Mouse (Mus musculus): ENCODE results near the gene Hoxa10. TPM values are rescaled to one million over a fixed set of nuclear protein-coding genes. Genes with fewer than 3 reads are reported as not detected.

Gene Hoxa10
- polyA plus RNA-seq, 1 experiment from 2014 or later = 79.4 TPM

- no peak for ATAC-seq (ENCODE audit: low read depth)
- Histone ChIP-seq H3K36me3 (ENCODE audit: control insufficient read depth, insufficient read depth, low read length) (no peaks in the 10 kb centered on the region), H3K4me1 (ENCODE audit: control insufficient read depth, insufficient read depth, low read length) (peaks cover 3% of the 10 kb centered on the region; the same call in 1 of the 2 replicates), H3K9me3 (ENCODE audit: control insufficient read depth, low read length) (no peaks in the 10 kb centered on the region), H3K9ac (replicated peaks; ENCODE audit: low read depth, low read length) (peak overlapping the region; percentile 92; the same call in 1 of the 2 replicates), H3K27me3 (ENCODE audit: control insufficient read depth, insufficient read depth, low read length) (no peaks in the 10 kb centered on the region), H3K4me3 (ENCODE audit: low read depth, low read length) (peak overlapping the region; percentile 57), H3K27ac (ENCODE audit: low read depth, low read length) (0 out of 2 replicates have a peak overlapping the region, but pooled peaks have one; percentile 36), H3K4me2 (ENCODE audit: low read depth, low read length) (peak overlapping the region; percentile 90)
- WGBS = 30% methylated on average over 6 of the region's 6 CpGs
Observed at GRCm38 (mm10) chr6:52235866-52236265, 4.8 kb downstream of the Hoxa10 start.

GRCm38 (mm10) chr6:52235267-52235666, 5.4 kb downstream of the Hoxa10 start:
- WGBS = 26% methylated on average over 9 of the region's 9 CpGs
- Histone ChIP-seq H3K9ac (replicated peaks; ENCODE audit: low read depth, low read length) (peak overlapping the region; percentile 92; the same call in 1 of the 2 replicates), H3K4me1 (ENCODE audit: control insufficient read depth, insufficient read depth, low read length) (peaks cover 3% of the 10 kb centered on the region; the same call in 1 of the 2 replicates), H3K36me3 (ENCODE audit: control insufficient read depth, insufficient read depth, low read length) (no peaks in the 10 kb centered on the region), H3K9me3 (ENCODE audit: control insufficient read depth, low read length) (no peaks in the 10 kb centered on the region), H3K27me3 (ENCODE audit: control insufficient read depth, insufficient read depth, low read length) (no peaks in the 10 kb centered on the region), H3K4me3 (ENCODE audit: low read depth, low read length) (peak overlapping the region; percentile 57), H3K4me2 (ENCODE audit: low read depth, low read length) (peak overlapping the region; percentile 90), H3K27ac (ENCODE audit: low read depth, low read length) (peak overlapping the region; percentile 57)
- peak; percentile 7 for ATAC-seq (ENCODE audit: low read depth)

- Histone ChIP-seq H3K9ac (replicated peaks; ENCODE audit: low read depth, low read length) (peak overlapping the region; percentile 92), H3K27ac (ENCODE audit: low read depth, low read length) (peak overlapping the region; percentile 94), H3K4me1 (ENCODE audit: control insufficient read depth, insufficient read depth, low read length) (peaks cover 3% of the 10 kb centered on the region; the same call in 1 of the 2 replicates), H3K4me2 (ENCODE audit: low read depth, low read length) (peak overlapping the region; percentile 90), H3K4me3 (ENCODE audit: low read depth, low read length) (peak overlapping the region; percentile 57), H3K36me3 (ENCODE audit: control insufficient read depth, insufficient read depth, low read length) (no peaks in the 10 kb centered on the region), H3K27me3 (ENCODE audit: control insufficient read depth, insufficient read depth, low read length) (no peaks in the 10 kb centered on the region), H3K9me3 (ENCODE audit: control insufficient read depth, low read length) (no peaks in the 10 kb centered on the region)
- under 1% methylated on average over 62 of the region's 68 CpGs for WGBS
- peak; percentile 75 for ATAC-seq (ENCODE audit: low read depth)
Observed at GRCm38 (mm10) chr6:52234428-52235140, 6.1 kb downstream of the Hoxa10 start.

GRCm38 (mm10) chr6:52233546-52234427, 6.9 kb downstream of the Hoxa10 start:
- Histone ChIP-seq H3K27me3 (ENCODE audit: control insufficient read depth, insufficient read depth, low read length) (no peaks in the 10 kb centered on the region), H3K27ac (ENCODE audit: low read depth, low read length) (peak overlapping the region; percentile 94), H3K4me2 (ENCODE audit: low read depth, low read length) (peak overlapping the region; percentile 90), H3K9me3 (ENCODE audit: control insufficient read depth, low read length) (no peaks in the 10 kb centered on the region), H3K9ac (replicated peaks; ENCODE audit: low read depth, low read length) (peak overlapping the region; percentile 92), H3K4me3 (ENCODE audit: low read depth, low read length) (peak overlapping the region; percentile 57), H3K36me3 (ENCODE audit: control insufficient read depth, insufficient read depth, low read length) (no peaks in the 10 kb centered on the region), H3K4me1 (ENCODE audit: control insufficient read depth, insufficient read depth, low read length) (peaks cover 4% of the 10 kb centered on the region)
- under 1% methylated on average over 64 of the region's 70 CpGs for WGBS
- ATAC-seq (ENCODE audit: low read depth) = peak; percentile 31; the same call in 1 of the 2 replicates

GRCm38 (mm10) chr6:52232984-52233545, 7.6 kb downstream of the Hoxa10 start:
- H3K27ac ChIP-seq (ENCODE audit: low read depth, low read length) = peak overlapping the region; percentile 94
- no peaks in the 10 kb centered on the region for H3K9me3 ChIP-seq (ENCODE audit: control insufficient read depth, low read length)
- H3K4me1 ChIP-seq (ENCODE audit: control insufficient read depth, insufficient read depth, low read length) = peaks cover 9% of the 10 kb centered on the region
- 2% methylated on average over 23 of the region's 23 CpGs for WGBS
- ATAC-seq (ENCODE audit: low read depth) = no peak
- H3K4me3 ChIP-seq (ENCODE audit: low read depth, low read length) = peak overlapping the region; percentile 57
- peak overlapping the region; percentile 90 for H3K4me2 ChIP-seq (ENCODE audit: low read depth, low read length)
- no peaks in the 10 kb centered on the region for H3K27me3 ChIP-seq (ENCODE audit: control insufficient read depth, insufficient read depth, low read length)
- peak overlapping the region; percentile 92 for H3K9ac ChIP-seq (replicated peaks; ENCODE audit: low read depth, low read length)
- H3K36me3 ChIP-seq (ENCODE audit: control insufficient read depth, insufficient read depth, low read length) = no peaks in the 10 kb centered on the region

- H3K4me2 ChIP-seq (ENCODE audit: low read depth, low read length) = peak overlapping the region; percentile 90
Observed at GRCm38 (mm10) chr6:52232568-52232965, 8.1 kb downstream of the Hoxa10 start.

GRCm38 (mm10) chr6:52231885-52232567, 8.6 kb downstream of the Hoxa10 start:
- WGBS = 2% methylated on average over 18 of the region's 18 CpGs
- no peak for ATAC-seq (ENCODE audit: low read depth)
- Histone ChIP-seq H3K9me3 (ENCODE audit: control insufficient read depth, low read length) (no peaks in the 10 kb centered on the region), H3K4me3 (ENCODE audit: low read depth, low read length) (peak overlapping the region; percentile 57), H3K27me3 (ENCODE audit: control insufficient read depth, insufficient read depth, low read length) (no peaks in the 10 kb centered on the region), H3K4me2 (ENCODE audit: low read depth, low read length) (peak overlapping the region; percentile 90), H3K36me3 (ENCODE audit: control insufficient read depth, insufficient read depth, low read length) (no peaks in the 10 kb centered on the region), H3K27ac (ENCODE audit: low read depth, low read length) (peak overlapping the region; percentile 94), H3K4me1 (ENCODE audit: control insufficient read depth, insufficient read depth, low read length) (peaks cover 14% of the 10 kb centered on the region), H3K9ac (replicated peaks; ENCODE audit: low read depth, low read length) (peak overlapping the region; percentile 92)

More at GRCm38 (mm10) chr6:52232568-52232965, 8.1 kb downstream of the Hoxa10 start:
- Histone ChIP-seq H3K36me3 (ENCODE audit: control insufficient read depth, insufficient read depth, low read length) (no peaks in the 10 kb centered on the region), H3K9ac (replicated peaks; ENCODE audit: low read depth, low read length) (peak overlapping the region; percentile 92), H3K9me3 (ENCODE audit: control insufficient read depth, low read length) (no peaks in the 10 kb centered on the region), H3K27ac (ENCODE audit: low read depth, low read length) (peak overlapping the region; percentile 94), H3K4me1 (ENCODE audit: control insufficient read depth, insufficient read depth, low read length) (peaks cover 13% of the 10 kb centered on the region), H3K27me3 (ENCODE audit: control insufficient read depth, insufficient read depth, low read length) (no peaks in the 10 kb centered on the region), H3K4me3 (ENCODE audit: low read depth, low read length) (peak overlapping the region; percentile 57)
- no peak for ATAC-seq (ENCODE audit: low read depth)
- WGBS = 1% methylated on average over 18 of the region's 18 CpGs

GRCm38 (mm10) chr6:52230516-52231165, 10.0 kb downstream of the Hoxa10 start, which contains the start of gene Hoxa9:
TSS of gene Hoxa9 (minus strand) at chr6:52231089.
- H3K4me1 ChIP-seq (ENCODE audit: control insufficient read depth, insufficient read depth, low read length) = peaks cover 18% of the 10 kb centered on the region
- H3K36me3 ChIP-seq (ENCODE audit: control insufficient read depth, insufficient read depth, low read length) = no peaks in the 10 kb centered on the region
- peak within 1 kb of the TSS; percentile 57 for H3K4me3 ChIP-seq (ENCODE audit: low read depth, low read length)
- H3K27ac ChIP-seq (ENCODE audit: low read depth, low read length) = peak within 1 kb of the TSS; percentile 97
- under 1% methylated on average over 28 of the region's 36 CpGs for WGBS
- ATAC-seq (ENCODE audit: low read depth) = peak; percentile 13; the same call in 1 of the 2 replicates
- no peaks in the 10 kb centered on the region for H3K27me3 ChIP-seq (ENCODE audit: control insufficient read depth, insufficient read depth, low read length)
- no peaks in the 10 kb centered on the region for H3K9me3 ChIP-seq (ENCODE audit: control insufficient read depth, low read length)
- H3K9ac ChIP-seq (replicated peaks; ENCODE audit: low read depth, low read length) = peak within 1 kb of the TSS; percentile 94
- peak within 1 kb of the TSS; percentile 90 for H3K4me2 ChIP-seq (ENCODE audit: low read depth, low read length)
